Mouse (Mus musculus) E14TG2a.4 (cell line): ENCODE results near the gene Lsamp.

ENCODE experiments used
- CTCF ChIP-seq: conservative IDR thresholded peaks from 2 replicates; pipeline ENCODE4 v1.5.1; 2014; ENCODE audit warnings: low read length
- NANOG ChIP-seq: IDR thresholded peaks from 2 replicates; pipeline ENCODE4 v1.6.1; 2014; ENCODE audit warnings: borderline replicate concordance, low read length, mixed read lengths
- POU5F1 ChIP-seq: IDR thresholded peaks from 2 replicates; pipeline ENCODE4 v1.6.1; 2014; ENCODE audit warnings: low read length, borderline replicate concordance

GRCm38 (mm10) chr16:41917057-41917821 lies 1933.1 kb downstream of the Lsamp start:
- no peak for TF ChIP-seq CTCF
- TF ChIP-seq POU5F1, result no peak
- no peak for TF ChIP-seq NANOG
